Mouse (Mus musculus): Measurements from ENCODE around the gene Mreg.

Mreg gene

DNA sequence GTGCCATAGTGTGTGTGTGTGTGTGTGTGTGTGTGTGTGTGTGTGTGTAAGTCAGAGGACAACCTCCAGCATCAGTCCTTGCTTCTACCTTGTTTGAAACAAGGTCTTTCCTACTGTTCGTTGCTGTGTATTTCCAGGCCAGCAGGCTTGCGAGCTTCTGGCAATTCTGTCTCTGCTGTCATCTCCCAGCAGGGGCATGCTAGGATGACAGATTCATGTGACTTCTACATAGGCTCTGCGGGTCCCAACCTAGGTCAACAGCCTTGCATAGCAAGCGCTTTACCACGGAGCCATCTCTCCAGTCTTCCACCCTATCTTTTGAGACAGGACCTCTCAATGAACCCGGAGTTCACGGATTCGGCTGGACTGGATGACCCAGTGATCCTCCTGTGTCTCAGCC, 20.7 kb downstream of the Mreg start:
- DNase-seq (ENCODE audit: low spot score): no peak

DNA sequence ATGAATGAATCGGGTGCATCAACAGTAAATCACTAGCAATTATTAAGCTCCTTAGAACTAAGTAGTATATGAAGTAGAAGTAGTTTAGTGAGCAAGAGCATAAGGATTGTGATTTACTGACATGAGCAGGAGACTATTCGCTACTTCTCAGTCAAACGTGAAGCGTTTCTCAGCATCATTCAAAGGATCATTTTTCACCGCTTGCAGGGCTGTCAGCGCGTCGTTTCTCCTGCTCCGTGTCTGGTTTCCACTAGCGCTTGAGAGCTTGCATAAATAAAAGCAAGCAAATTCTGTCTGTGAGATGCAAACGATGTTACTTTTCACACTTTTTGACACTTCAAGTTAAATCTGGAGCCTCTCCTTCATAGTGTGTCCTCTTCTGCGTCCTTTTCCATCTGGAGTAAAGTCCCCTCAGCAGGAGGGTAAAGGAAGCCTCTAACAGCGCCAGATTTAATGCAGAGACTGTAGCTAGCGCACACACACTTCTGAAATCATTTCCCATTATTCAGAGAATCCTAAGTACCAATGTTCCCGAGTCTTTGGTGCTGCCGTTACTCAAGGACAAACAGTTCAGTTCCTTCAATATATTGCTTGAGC, 23.9 kb downstream of the Mreg start:
- no peak for DNase-seq (ENCODE audit: low spot score)

DNA sequence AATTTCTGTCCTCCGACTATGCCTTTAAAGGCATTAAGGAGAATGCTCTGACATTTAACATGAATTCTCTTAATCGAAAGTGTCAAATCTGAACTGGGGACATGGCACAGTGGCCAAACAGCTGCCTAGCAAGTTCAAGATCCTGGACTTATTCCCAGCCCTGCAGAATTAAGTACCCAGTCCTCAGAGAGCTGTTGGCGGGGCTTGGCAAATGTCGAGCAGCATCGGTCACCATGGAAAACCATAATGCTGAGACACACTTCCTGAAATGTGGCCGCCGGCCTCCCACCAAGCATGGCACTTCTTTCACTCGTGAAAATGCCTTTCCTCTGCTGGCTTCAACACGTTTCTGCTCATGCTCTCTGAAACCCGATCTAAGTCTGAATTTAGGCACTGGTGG, 24.6 kb downstream of the Mreg start:
- no peak for DNase-seq (ENCODE audit: low spot score)

DNA sequence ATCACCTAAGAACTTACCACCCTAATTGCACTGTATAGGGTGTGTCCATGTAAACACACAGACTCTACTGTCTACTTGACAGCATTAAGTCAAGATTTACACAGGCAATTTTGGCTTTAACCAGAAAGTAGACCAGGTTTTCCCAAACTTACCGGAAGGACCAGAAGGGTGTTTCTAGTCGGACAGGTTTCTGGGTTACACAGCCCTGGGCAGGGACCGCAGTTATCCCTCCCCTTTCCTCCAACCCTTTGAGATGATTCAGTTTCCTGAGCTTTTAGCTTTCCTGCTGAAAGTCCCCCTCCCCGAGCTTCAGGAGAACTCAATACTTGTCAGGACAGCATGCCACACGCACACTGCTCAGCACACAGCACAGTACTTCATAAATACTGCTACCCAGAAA, 26.0 kb downstream of the Mreg start:
- no peak for DNase-seq (ENCODE audit: low spot score)

DNA sequence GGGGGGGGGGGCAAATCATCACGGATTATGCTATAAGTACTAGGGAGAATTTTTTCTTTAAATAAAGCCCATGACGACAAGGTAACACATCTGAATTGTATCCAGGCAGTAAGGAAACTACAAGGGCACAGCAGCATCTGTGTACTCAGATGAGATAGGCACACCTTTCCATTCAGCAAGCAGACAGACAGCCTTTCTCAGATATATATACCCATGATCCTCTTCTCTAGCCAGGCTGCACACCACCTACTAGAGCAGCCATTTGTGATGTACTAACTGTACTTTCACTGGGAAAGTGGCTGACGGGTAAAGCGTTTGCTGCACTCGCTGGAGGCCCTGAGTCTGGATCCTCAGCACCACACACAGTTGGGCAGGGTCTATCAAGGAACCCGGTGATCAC, 28.6 kb downstream of the Mreg start:
- DNase-seq (ENCODE audit: low spot score): no peak

DNA sequence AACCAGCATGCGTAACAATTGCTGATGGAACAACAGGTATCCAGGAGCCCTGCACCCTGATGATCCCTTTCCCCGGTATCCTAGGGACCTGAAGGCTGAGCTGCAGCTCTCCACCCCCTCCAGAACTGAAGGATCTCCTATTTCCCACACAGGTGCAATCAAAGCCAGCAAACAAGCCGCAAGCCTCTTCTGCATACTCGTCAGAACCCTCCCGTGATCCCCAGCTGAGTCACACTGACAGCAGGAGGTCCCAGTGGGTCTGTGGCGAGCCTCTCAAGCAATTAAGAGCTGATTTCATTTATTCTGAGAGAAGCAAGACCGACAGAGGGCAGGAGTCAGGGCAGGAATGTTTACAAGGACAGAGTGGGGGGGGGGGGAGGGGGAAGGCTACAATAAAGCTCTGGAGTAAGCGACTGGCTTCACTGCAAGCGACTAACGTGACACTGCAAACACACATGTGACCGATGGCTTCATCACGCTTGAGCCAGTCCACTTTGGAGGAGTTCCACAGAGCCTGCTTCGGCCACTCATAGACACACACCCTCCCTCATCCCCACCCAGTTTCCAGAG, 29.1 kb downstream of the Mreg start:
- no peak for DNase-seq (ENCODE audit: low spot score)

DNA sequence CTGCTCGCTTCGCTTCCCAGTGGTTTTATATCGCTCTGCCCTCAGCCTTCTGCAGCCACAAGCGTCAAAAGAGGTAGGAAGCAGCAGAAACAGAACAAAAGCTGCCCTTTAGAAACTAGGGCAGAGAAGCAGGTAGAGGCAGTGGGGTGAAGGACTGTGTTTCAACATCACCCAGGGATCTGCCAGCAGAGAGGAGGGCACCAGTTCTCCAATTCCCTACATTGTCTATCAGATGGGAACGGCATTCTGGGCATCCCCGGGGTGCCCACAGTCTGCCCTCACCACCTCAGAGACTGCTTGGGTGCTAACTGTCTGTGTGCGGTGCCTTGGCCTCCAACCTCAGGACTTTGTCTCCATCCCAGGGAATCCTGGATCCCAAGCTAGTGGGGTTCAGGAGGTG, 32.2 kb downstream of the Mreg start:
- DNase-seq (ENCODE audit: low spot score): no peak

DNA sequence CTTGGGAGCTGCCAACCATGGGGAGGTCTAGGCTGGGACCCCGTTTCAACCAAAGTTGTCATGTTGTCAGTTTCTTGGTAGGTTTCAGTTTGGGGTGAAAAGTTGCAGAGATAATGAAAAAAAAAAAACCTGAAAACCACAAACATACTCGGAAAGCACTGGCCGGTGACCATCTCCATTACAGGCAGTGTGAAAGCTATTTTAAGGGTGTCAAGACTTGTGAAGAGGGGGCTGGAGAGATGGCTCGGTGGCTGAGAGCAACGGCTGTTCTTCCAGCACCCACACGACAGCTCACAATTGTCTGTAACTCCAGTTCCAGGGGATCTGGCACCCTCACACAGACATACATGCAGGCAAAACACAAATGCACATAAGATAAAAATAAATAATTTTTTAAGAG, 35.9 kb downstream of the Mreg start:
- no peak for DNase-seq (ENCODE audit: low spot score)

DNA sequence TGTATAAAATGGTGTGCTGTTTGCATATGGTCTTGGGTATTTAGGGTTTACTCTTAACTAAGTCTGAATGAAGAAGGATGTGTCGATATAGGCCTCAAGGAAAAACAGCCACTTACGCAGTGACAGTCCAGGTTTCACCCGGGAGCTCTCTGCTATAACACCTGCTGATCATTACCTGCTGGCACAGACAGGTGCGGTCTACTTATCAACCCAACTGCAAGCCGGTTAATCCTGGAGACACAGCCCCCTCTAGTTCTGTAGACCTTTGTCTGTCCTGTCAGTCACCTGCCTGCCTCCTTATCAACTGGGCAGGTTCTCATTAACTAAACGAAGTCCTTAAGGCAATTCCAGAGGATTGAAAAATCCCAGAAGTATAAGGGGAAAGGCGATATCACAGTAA, 37.9 kb downstream of the Mreg start:
- no peak for DNase-seq (ENCODE audit: low spot score)

DNA sequence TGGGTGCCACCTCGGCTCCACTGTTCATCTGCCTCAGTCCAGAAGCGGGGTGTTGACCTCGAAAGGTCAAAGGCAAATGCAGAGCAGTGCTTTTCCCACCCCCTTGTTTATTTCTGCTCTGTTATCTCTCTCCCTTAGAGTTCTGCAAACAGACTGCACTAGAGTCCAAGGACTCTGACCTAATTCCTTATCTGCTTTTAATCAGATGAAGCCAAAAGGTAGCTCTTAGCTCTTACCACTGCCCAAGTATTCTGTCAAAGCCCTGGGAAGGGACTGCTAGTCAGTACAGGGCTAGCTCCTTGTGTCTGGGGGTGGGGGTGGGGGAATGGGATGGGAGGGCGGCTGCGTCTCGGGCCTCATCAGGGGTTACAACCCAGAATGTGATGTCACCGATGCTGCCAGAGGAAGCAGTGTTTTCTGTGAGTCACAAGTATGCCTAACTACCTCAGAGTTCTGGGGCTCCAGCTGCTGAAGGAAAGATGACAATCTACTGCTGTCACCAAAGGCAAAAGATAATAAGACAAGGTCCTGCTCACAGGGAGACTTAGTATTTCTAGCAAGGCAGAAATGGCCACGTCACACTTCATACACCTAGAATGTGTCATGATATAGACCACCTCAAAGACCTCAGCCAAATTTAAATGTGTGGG, 38.6 kb downstream of the Mreg start:
- no peak for DNase-seq (ENCODE audit: low spot score)

DNA sequence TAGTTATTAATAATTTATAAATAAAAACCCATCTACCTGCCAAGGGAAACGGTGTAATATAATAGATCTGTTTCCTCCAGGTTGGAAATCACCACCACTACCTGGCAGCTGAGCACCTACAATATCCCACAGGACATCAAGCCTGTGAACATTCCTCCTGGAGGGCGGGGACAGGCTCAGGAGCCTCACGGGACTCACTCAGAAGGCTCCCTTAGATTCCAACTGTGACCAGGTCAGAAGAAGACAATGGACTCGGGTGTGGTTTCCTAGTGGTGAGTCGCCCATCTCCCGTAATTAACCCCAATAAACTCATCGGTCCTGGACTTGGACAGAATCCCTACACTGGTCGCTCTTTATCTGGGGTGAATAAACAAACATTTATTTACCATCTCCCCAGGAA, 39.3 kb downstream of the Mreg start:
- no peak for DNase-seq (ENCODE audit: low spot score)

DNA sequence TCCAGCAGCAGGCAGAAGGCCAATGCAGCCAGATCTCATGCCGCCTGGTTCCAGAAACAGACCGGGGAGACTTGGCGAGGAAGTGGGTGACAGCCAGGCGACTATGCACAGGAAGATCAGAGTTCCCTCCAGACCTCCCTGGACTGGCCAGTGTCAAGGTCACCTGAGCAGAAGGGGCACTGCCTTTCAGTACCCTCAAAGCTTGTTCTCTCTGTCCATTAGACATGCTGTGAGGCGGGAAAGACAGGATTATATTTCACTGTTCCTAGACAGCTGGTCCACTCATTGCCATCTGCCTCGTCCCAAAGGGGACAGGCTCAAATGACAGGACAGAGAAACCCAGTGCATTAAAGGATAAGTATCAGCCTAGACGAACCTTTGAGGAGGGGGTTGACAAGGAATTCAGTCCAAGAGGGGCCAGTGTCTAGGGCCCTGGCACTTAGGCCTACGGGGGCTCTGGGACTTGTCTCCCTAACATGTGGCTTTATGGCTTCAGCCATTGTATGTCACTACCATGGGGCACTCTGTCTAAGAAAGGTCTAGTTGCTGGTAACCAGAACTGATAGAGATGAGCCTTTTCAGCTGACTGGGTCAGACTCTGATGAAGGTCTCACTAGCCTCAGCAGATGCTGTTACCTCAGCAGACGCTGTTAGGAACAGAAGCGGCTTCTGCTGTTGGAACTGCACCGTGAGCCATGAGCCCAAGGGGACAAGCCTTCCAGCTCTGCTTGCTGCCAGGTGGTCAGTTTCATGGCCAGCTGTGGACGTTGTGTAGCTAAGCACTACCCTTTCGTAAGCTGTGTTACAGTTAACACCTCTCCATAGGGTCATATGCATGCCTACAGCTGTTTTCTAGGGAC, 40.9 kb downstream of the Mreg start:
- DNase-seq (ENCODE audit: low spot score): no peak

DNA sequence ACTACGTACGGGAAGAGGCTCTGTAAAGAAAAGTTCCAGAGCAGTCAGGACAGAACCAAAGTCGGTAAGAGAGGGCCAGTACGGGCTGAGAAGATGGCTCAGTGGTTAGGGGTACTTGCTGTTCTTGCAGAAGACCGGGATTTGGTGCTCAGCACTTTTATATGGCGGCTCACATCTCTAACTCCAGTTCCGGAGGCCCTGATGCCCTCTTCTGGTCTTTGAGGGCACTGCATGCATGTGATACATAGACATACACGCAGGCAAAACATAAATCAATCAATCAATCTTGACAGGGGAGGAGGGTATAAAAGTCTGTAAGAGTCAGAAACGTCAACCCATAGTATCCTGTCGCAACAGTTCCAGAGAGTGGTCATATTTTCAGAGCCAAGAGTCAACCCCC, 45.1 kb downstream of the Mreg start:
- DNase-seq (ENCODE audit: low spot score): no peak

DNA sequence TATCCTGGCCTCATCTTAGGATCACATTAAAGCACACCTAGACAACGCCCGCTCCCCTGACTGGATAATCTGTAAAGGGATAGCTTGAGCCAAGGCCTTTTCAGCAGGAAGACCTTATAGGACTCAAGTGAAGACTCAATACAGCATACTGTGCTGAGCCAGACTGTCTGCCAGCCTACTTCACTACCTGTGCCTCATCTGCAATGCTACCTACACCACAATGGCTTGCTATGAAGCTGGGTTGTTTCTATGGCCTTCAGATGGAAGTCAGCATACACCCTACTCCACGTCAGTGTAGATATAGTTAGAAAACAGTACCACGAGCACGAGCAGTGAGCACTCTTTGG, 45.7 kb downstream of the Mreg start:
- DNase-seq (ENCODE audit: low spot score): no peak

DNA sequence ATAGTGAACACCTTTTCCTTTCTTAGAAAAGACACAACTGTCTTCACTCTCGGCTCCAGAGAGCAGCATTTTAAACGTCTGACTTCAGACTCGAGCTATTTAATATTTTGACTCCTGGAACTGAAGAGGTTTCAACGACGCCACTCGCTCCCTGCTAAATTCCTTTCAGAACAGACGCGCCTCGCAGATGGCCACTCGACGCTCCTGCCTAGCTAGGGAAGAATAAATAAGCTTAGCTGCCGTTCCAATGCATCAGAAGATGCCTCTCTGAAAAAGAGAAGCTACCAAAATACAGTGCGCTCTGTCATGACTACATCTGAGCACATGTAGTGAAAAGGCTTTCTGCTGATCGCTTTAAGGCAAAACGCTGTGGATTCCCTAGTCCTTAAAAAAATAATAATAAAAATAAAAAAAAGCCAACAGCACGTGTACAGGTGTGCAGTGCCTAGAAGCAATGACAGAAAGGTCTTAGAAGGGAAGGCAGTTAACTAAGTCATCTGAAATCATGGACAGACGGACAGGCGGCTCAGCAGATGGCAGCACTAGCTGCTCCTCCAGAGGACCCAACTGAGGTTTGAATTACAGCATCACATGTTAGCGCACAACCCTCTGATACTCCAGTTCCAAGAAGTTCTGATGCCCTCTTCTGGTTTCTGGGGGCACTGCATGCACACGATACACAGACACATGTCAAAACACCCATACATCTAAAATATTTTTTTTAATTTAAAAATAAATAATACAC, 46.2 kb downstream of the Mreg start:
- DNase-seq (ENCODE audit: low spot score): no peak

DNA sequence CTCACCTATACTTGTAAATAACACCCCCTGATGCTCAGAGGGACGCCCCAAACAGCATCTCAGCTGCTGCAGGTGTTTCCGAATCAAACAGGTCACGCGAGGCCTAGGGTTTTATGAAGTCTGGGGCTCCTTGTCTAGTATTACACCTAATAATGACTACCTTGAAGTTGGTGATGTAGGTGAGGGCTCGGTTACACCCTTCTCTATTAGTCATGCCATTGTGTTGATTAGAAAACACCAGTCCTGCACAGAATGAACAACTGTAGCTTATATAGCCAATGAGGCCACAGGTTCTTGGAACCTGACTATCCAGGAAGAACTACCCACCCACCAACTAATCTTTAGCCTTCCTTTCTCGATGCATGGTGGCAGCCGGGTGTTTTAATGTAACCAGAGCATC, 51.8 kb downstream of the Mreg start:
- DNase-seq (ENCODE audit: low spot score): no peak

DNA sequence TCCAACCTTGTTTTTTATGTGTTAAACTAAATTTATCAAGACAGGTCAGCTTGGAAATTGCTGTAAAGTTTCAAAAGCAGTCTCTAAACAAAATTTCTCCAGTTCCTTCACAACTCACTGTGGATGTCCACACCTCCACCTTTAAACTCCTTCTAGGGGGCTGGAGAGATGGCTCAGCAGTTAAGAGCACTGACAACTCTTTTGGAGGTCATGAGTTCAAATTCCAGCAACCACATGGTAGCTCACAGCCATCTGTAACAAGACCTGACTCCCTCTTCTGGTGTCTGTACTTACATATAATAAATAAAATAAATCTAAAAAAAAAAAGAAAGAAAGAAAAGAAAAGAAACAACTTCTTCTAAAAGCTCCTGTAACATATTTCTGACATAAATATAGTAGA, 67.1 kb downstream of the Mreg start:
- DNase-seq (ENCODE audit: low spot score): no peak

DNA sequence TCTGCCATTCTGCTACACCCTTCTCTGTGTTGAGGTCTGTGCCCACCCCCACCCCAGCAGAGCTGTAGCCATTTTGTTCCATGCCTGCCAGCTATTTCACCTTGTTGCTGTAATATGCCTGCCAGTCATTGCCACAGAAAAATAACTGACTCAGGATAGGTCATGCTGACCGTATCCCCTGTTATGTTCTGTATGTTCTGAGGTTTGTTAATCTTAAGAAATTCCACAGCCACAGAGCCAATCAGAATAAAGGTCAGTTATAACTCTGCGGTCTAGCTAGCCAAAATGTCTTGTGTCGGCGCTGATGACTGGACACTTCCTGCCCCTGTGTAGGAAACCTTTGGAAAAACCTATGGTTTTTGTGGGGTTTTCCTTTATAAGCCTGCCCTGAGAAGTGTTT, 67.7 kb downstream of the Mreg start:
- DNase-seq (ENCODE audit: low spot score): no peak

DNA sequence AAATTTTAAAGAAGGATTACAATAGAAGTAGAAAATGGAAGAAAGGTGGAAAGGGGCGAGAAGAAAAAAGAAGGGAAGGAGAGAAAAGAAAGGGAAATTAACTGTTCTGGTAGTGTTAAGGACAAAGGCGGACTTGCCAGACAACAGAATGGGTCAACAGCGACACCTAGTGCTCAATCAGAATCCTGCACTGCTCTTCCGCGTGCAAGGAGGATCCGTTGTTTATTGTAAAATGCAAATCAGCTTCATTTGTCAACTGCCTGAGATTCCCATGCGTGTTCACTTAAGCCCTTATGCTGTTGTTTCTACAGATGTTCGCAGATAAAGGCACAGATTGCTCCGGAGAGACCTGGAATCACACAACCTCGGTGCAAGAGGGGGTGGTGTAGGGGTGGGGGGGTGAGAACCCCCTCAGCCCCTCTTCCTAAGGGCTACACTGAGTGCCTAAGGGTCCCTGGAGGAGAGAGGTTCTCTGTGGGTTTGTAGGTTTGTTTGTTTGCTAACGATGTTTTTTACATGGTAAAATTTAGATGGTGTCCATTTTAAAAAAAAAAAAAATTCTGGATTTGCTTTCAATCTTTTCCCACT, 70.1 kb downstream of the Mreg start:
- DNase-seq (ENCODE audit: low spot score): no peak

DNA sequence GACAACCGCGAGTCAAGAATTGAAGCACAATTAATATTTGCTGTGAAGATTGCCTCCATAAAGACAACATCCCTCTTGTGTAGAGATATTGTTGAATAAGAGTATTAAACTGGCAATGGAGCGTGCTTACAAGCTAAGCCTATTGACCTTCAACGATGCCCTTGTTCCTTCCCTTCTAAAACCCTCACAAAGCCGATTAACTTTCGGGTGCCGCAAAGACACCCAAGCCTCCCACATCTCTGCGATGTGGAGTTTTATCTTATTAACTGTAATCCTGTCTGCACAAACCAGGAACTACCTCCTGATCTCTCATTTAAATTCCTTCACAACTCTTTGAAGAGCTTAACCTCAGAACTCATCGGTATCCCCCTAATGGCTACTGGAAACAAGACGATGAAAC, 76.0 kb downstream of the Mreg start:
- no peak for DNase-seq (ENCODE audit: low spot score)

DNA sequence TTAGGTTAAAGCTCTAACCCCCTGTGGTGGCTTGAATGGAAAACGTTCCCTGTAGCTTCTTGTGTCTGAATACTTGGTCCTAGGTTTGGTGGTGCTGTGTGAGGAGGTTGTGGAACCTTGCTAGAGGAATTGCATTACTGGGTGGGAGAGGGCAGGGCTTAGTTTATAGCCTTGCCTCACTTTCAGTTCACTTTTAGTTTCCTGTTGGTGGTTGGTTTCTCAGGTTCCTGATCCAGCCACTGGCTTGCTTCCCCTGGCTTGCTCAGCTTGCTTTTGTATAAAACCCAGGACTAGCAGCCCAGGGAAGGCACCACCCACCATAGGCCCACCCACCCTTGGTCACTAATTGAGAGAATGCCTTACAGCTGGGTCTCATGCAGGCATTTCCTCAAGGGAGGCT, 77.6 kb downstream of the Mreg start:
- DNase-seq (ENCODE audit: low spot score): no peak

Measured in spleen, adult 12 weeks (tissue).